19 mouse cellular contexts compared by ENCODE assay signal in genomic region chr8:115423056-115423455, GRCm38 (mm10).
DNase-seq lines count a peak whose midpoint lies in the region; ATAC-seq and TF ChIP-seq lines count a peak whose summit lies in the region.
"Had no signal": no experiment of that assay in that cellular context is flagged by ENCODE, and none has a peak within 500 bp of the region (broad histone marks: within the 10 kb centered on the region; RNA-seq: fewer than 3 reads in every experiment).

No protein-coding gene starts in this region.

- no peaks in the 10 kb centered on the region for H3K27me3 ChIP-seq in liver, adult 2 months (ENCODE audit: control insufficient read depth, insufficient read depth, low read length)
- H3K27me3 ChIP-seq in liver, embryonic 12.5 days (replicated peaks): no peaks in the 10 kb centered on the region

- H3K9ac ChIP-seq in liver, adult 2 months (ENCODE audit: low read depth, low read length): no peak overlapping the region
- no peak overlapping the region for H3K9ac ChIP-seq in liver, embryonic 12.5 days
- H3K9ac ChIP-seq: liver, embryonic 14.5 days had no signal

- no peak for ATAC-seq in liver, embryonic 12.5 days
- peak; percentile 75 for ATAC-seq in megakaryocyte, adult 5-6 weeks (ENCODE audit: poor library complexity, severe bottlenecking)
- ATAC-seq: hindbrain, postnatal 0 days had no signal

- H3K9me3 ChIP-seq in liver, embryonic 12.5 days (replicated peaks): no peaks in the 10 kb centered on the region
- H3K9me3 ChIP-seq: forebrain, embryonic 10.5 days; hindbrain, embryonic 10.5 days had no signal

- peak; percentile 89 for DNase-seq in liver, adult 2 months (ENCODE audit: extremely low read depth, low read depth, low spot score)
- peak; percentile 81 for DNase-seq in 416B (ENCODE audit: low read depth)
- DNase-seq in adrenal gland, postnatal 36 days: peak; percentile 55 to 72
- no peak for DNase-seq in frontal cortex, postnatal 10 days (ENCODE audit: low spot score in 2 of 2)
- DNase-seq in layer of hippocampus, postnatal 14 days (ENCODE audit: low spot score in 2 of 2): no peak
- DNase-seq in cerebellum, postnatal 4 days (ENCODE audit: low spot score in 2 of 2): no peak
- DNase-seq: B cell, adult 2 months; cerebellum, adult 18-20 months; cerebellum, postnatal 25 days; gastrocnemius, adult 2 months; kidney, adult 11 months; midbrain, embryonic 14.5 days had no signal

- H3K4me2 ChIP-seq in liver, embryonic 12.5 days: no peak overlapping the region

- H3K79me2 ChIP-seq in liver, adult 2 months (ENCODE audit: control insufficient read depth, insufficient read depth, low read length): no peaks in the 10 kb centered on the region

- no peaks in the 10 kb centered on the region for H3K36me3 ChIP-seq in liver, adult 2 months (ENCODE audit: control insufficient read depth, insufficient read depth, low read length)
- no peaks in the 10 kb centered on the region for H3K36me3 ChIP-seq in liver, embryonic 12.5 days
- H3K36me3 ChIP-seq: forebrain, embryonic 10.5 days; hindbrain, embryonic 10.5 days had no signal

- WGBS in liver, adult 2 months: 38% methylated on average over 5 of the region's 5 CpGs
- WGBS in liver, embryonic 12.5 days (ENCODE audit: insufficient replicate concordance): 62% methylated on average over 5 of the region's 5 CpGs

- H3K27ac ChIP-seq in liver, adult 2 months (replicated peaks; ENCODE audit: insufficient read depth, low read depth, low read length): no peak overlapping the region; the same call in 1 of the 2 replicates
- H3K27ac ChIP-seq in liver, embryonic 12.5 days: no peak overlapping the region
- H3K27ac ChIP-seq: forebrain, embryonic 10.5 days; gastrocnemius, adult 2 months; hindbrain, embryonic 10.5 days; hindbrain, postnatal 0 days; kidney, postnatal 0 days; liver, embryonic 14.5 days had no signal

- peaks cover 10% of the 10 kb centered on the region; the same call in 1 of the 2 replicates for H3K4me1 ChIP-seq in liver, adult 2 months (ENCODE audit: control insufficient read depth, insufficient read depth, low read length)
- H3K4me1 ChIP-seq in liver, embryonic 12.5 days: 0 out of 2 replicates have a peak, but pooled peaks cover 4% of the 10 kb centered on the region

- no peak overlapping the region for H3K4me3 ChIP-seq in liver, adult 2 months (ENCODE audit: insufficient read depth, low read depth, low read length)
- H3K4me3 ChIP-seq in liver, embryonic 12.5 days: no peak overlapping the region
- H3K4me3 ChIP-seq: forebrain, embryonic 10.5 days; gastrocnemius, adult 2 months; hindbrain, embryonic 10.5 days had no signal

- no peak for TF ChIP-seq POLR2A in liver, adult 2 months (IDR thresholded peaks at IDR 0.05; ENCODE audit: extremely low read depth, insufficient read depth, low read length)

- no peak for TF ChIP-seq CTCF in liver, adult 2 months (IDR thresholded peaks at IDR 0.05; ENCODE audit: low read depth, low read length)

Comparison
In these comparisons a context has a peak if more than half of its experiments do, and no peak if none do; other contexts are left out.
1. DNase-seq: peak in liver, adult 2 months (single experiment), 416B (single experiment) and adrenal gland, postnatal 36 days (2 of 2); none in frontal cortex, postnatal 10 days (0 of 2), layer of hippocampus, postnatal 14 days (0 of 2) and cerebellum, postnatal 4 days (0 of 2).